Mouse (Mus musculus): ENCODE results near the gene Ppard. TPM values are rescaled to one million over a fixed set of nuclear protein-coding genes. Genes with fewer than 3 reads are reported as not detected.

The Ppard gene
- polyA plus RNA-seq, 2 experiments from 2014 or later, result 2.6 to 4.6 TPM

DNA sequence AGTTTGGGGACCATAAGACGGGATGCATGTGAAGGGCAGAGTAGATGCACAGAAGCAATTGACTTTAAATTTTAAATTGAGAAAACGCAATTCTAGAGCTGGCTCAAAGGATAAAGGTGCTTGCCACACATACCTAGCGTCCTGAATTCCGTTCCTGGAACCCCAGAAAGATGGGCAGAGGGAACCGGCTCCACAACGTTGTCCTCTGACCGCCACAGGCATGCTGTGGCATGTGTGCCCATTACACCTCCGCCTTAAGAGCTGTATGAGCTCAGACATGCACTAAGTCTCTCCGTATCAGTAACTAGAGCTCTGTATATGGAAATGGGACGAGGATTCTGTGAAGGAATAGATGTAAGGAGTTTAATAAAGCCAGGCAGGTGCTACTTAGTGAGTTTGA lies 7.9 kb upstream of the Ppard start:
- ATAC-seq, result no peak

DNA sequence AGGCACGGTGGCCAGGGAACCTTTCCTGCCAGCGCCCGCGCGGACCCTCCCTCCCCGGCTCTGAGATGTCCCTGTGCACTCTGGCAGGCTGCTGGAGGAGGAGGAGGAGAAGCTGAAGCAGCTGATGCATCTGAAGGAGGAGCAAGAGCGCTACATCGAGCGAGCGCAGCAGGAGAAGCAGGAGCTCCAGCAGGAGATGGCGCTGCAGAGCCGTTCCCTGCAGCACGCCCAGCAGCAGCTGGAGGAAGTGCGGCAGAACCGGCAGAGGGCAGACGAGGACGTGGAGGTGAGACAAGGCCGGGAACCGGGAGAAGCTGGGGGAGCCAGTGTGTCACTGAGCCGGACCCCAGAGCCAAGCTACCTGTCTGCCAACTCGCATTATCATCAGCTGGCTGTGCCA lies 6.5 kb upstream of the Ppard start:
- peak; percentile 42 for ATAC-seq

DNA sequence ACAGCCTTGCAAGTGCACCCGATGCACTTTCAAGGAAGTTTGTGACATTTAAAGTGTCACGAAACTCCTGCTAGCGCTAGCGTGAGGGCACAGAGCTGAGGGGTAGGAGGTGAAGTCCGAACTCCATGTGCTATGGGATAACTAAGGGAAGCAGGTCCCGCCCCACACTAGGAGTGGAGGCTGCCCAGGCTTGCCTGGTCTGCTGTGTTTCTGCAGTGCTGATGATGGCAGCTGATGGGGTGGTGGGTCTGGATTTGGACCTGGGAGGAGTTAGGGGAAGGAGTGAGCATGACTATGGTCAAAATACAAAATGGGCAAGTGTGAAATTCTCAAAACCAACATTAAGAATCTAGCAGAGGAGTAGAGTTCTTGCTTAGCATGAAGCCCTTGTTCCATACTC lies 2.0 kb upstream of the Ppard start:
- no peak for ATAC-seq

DNA sequence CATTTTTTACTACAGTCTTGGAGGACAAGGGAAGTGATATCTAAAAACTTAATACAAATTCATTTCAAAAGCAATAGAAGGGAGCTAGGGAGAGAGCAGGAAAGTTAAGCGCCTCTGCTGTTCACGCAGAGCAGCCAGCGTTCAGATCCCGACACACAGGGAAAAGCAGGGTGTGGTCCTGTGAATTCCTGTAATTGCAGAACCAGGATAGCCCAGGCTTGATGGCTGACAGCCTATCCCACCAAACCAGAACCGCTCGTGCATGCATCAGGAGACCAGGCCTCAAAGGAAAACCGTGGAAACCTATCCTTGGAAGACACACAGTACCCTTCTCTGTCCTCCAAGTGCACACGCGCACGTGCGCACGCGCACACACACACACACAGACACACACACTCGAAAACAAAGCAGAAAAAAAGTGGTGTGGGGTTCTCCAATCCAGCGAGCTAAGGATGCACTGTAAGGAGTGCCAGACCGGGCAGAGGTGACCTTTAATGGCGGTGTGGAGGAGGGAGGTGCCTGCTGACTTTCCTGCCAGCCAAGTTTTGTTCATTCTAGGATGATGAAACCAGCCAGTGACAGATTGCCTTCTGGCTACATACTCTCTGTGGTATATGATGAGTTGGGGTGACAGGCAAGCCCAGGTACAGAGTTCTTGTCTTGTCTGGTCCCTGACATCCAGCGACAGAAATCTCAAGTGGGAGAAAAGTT lies 1.3 kb upstream of the Ppard start:
- no peak for ATAC-seq

DNA sequence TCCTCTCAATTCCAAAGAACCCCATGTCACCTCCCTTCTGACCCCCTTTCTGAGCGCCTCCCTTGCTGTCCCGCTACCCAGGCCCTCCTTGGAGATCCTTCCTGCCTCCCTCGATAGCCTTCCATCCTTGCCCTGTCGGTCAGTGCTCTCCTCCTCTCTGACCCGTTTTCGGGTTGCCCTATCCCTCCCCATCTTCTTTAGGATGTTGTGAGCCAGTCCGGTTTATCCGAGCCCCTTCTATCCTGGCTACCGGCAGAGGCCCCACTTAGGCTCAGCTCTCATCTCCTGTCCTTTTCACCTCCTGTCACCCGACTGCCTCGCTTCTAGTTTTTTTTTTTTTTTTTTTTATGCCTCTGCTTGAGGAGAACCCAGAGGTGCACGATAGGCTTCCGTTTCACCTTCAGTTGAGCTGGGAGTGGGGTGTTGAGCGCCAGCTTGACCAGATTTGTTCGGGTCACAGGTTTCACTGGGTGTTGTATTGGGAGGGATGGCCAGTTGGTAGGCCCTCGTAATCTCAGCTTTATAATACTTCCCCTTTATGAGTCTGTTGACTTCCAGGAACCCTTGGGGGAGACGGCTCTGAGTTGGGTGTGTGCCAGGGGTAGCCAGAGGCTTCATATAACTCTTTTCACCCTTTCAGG lies 711 bp downstream of the Ppard start:
- ATAC-seq, result peak; percentile 18

DNA sequence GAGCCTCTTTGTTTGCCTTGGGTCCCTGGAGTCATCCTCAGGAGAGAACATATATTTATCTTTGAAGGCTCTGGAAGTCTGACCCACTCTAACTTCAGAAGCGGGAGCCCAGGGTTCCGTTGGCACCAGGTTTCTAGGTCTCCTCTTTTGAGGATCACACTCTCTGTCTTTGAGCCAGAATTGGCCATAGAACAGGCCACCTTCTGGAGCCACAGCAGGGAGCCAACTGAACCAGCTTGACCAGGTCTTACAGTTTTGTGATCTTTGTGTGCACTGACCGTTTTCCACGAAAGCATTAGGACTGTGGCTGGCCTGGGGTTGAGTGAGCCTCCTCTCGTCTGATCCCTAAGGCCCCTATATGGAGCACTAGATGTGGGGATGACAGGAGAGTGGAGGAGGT lies 2.1 kb downstream of the Ppard start:
- no peak for ATAC-seq

DNA sequence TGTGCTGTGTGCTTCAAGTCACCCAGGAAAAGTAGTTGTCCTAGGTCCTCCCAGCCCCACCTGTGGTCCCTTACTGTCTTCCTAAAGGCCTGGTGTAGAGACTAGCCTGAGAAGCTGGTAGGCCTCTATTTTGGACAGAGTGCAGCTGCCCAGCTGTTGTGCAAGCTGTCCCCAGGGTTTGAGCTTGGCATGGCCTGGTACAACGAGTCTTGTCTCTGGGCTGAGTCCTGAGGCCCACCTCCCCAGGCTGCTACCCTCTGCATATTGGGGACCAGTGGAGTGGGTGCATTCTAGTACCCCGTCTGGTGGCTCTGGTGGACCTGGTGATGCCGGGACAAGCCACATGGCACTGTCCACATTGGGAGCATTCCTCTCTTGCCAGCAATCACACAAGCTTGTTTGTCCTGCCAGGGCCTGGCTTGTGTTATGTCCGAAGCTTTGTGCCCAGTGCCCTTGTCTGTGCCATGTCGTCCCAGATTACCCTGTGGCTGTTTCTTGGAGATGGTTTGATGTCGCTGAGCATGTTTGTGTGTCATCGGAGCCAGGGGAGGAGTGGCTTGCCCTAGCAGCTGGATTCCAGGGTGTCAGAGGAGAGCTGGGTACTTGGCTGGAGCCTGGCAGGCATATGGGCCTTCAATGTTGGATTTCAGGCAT lies 3.6 kb downstream of the Ppard start:
- no peak for ATAC-seq

DNA sequence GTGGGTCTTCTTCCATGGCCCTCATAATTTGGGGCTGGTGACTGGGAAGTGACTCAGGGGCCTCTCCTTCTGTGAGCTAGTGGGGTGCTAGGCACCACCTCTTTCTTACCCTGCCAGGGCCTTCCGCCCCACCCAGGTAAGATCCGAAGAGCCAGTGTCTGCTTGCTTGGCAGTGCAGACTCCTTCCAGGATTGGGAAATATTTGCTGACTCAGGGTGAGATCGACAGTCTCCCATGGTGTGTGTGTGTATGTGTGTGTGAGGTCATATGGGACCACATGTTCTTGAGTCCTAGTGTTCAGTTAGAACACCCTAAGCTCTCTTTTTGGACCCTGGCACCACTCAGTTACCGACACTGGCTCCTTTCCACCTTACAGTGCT lies 4.1 kb downstream of the Ppard start:
- no peak for ATAC-seq

DNA sequence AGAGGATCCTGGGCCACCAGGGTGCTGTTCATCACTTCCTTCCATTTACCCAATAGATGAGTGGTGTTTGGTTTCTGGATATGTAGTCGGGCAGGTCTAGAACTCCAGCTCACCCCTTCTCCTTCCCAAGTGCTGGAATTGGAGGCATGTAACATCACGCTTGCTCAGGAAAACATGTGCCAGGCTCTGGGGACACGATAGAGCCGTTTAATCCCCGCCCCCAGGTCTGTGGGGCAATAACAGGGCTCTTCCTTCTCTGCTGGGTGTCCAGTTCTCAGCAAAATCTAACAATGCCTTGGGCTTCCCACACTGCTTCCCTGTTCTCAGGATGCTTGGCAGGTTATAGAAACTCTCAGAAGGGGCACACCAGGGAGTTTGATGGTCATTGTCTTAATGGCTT lies 4.9 kb downstream of the Ppard start:
- no peak for ATAC-seq

DNA sequence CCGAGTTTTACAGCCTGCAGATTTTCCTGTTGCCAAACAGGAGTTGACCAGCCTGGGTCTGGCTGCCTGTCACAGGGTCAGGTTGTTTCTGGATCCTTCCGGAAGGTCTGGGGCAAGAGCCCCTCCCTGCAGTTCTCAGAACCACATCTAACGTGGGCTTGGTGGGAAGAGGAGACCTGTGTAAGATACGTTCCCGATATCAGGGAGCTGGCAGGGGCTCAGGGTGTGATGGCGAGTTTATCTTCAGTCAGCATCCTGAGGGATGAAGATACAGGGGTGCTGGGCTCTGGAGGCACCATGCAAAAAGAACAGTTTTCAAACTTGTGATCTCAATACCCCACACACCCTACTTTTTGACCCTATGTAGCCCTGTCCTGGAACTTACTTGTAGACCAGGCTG lies 5.4 kb downstream of the Ppard start:
- no peak for ATAC-seq

DNA sequence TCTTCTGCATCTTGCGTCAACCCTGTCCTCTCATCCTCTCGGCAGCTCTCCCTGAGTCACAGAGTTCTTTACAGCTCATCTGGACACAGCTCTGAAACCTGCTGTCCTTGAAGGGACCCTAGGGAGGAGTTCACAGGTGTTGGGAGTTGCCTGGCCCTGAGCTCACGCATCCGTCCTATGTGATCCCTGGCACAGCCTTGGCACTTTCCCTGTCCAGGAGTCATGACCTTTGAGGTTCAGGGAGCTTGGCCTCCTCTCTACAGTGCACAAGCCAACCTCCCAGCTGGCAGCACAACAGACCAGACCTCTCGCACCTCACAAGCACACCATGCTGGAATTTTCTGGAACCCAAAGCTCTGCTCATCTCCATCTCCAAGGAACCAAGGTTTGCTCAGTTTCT lies 8.3 kb downstream of the Ppard start:
- ATAC-seq, result no peak

DNA sequence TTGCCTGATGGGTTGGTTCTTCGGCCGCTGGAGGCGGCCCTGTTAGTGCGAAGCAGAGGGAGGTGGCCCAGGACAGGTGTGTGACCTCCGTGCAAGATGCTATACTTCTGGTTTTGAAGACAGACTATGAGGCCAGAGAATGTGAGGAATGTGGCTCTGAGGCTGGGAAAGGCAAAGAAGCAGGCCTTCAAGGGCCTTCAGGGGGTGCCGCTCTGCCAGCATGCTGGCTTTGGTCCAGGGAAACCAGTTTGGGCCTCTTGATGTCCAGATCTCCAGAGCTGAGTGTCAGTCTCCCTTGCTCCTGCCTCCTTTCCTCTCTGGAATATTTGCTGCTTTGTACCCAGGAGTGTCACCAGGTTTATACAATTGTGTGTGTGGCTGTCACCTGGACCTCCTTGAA lies 9.8 kb downstream of the Ppard start:
- ATAC-seq, result no peak

DNA sequence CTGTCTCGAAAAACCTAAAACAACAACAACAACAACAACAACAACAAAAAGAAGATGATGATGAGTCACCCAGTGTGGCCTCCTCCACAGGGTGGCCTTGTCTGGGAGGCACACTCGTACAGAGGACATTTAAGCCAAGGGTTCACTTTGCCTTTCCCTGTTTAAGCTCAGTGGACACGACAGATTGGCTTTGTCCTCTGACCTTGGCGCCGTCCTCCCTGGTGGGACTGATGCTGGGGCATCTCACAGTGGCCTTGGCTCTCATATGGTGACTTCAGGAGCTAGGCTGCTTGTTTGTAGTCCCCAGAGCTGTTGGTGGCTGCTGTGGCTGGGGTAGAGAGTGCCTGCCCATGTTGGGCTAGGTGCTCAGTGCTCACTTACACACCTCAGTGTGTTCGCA lies 11.7 kb downstream of the Ppard start:
- ATAC-seq, result no peak

DNA sequence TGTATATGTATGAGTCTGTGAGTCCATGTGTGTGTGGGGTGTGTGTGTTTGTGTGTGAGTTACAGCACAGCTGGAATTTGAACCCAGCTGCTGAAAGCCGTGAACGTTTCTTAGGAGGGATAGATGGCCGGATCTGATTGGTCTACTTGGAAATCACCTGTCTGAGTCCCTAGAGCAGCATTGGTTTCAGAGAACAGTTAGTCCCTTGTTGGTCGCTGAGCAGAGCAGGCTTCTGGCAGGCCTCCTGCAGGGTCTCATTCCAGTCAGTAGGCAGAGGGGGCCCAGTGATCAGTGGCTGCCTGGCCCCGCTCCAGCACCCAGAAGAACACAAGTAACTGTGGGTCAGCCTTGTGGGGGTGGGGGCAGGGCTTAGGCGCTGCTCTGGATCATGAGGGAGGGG lies 12.2 kb downstream of the Ppard start:
- no peak for ATAC-seq

DNA sequence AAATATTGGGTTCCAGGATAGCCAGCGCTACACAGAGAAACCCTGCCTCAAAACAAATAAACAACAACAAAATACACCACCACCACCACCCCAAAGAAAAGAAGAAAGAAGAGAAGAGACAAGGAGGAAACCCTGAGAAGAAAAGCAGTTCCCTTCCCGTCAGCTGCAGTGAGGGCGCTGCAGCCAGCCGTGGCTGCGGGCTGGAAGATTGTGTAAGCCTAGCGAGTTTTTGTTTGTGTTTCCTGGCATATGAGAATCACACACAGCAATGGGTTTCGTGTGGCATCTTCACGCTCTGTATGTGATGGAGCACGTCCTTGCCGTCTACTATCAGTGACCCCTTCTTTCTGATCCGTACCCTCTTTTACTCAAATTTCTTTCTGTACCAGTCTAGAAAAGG lies 14.1 kb downstream of the Ppard start:
- ATAC-seq, result no peak

DNA sequence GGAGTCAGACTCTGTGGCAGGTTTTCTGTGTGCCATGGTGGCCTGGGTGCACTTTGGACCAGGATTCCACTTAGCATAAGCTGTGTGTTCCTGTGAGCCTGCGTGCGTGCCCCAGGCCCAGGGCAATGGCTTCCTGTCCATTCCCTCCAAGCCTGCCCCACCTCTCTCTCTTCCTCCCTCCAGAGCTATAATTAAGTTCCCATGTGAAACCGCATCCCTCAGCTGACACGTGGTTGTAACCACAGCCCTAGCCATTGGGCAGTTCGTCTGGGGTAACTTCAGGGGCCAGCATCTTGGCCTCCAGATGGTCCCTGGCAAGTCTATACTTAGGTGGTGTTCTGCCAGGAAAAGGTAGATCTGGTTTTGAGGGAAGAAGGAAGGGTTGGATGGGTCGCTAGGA lies 15.1 kb downstream of the Ppard start:
- no peak for ATAC-seq

DNA sequence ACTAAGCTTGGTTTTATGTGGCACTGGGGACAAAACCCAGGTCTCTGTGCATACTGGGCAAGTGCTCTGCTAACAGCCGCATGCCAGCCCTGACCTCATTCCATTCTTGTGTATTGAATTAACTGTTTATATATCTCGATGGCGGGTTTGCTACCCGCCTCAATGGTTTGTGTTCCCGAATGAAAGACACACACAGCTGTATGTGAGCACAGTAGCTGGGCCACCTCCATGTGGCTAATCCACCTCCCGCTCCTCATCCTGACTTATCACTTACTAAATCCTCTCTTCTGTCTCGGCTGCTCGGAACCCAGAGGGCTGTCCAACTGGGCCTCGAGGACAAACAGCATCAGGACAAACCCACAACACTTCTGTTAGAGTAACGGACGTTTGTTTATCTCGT lies 16.6 kb downstream of the Ppard start:
- ATAC-seq, result no peak

DNA sequence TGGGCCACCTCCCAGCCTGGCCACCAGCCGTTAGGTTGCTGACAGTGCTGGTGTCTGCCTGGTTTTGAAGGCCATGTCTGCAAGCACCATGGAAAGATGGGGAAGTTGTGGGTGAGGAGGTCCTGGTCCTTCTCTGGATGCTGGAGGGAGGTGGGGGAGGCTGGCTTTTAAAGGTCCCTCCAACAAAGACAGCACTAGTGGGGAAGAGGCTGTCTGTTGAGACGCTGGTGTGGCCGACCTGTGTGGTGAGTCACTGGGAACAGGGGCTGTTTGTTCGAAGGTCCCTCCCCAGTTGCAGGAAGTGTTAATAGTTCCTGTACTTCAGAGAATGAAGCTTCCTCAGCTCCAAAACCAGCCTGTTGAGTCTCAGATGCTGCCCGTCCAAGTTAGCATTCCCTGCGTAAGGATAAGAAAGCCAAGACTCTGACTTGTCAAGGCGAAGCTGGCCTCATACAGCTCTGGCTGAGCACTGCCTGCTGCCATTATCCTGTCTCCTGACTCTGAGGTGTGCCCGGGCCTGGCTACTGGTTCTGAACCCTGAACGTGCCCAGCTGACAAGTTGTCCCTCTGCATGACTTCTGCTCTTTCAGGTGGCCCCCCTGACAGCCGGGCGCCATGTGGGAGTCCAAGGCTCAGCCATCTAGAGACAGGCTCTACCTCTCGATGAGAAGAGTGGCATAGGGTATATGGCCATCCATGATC lies 19.2 kb downstream of the Ppard start:
- no peak for ATAC-seq

DNA sequence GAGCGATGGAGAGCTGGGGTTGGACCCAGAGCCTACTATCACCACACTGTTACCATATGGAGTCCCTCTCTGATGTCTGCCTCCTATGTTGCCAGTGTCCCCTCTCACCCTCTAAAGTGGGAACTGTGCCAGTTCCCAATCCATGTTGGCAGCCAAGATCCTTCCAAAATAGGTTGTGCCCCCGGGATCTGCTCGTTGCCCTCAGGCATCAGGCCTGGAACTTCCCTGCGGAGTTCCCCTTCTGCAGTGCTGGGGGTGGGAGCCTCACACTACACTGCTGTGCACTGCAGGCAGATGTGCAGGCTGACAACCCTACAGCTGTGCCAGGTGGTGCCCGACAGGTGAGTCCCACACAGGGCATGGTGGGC lies 19.8 kb downstream of the Ppard start:
- no peak for ATAC-seq

DNA sequence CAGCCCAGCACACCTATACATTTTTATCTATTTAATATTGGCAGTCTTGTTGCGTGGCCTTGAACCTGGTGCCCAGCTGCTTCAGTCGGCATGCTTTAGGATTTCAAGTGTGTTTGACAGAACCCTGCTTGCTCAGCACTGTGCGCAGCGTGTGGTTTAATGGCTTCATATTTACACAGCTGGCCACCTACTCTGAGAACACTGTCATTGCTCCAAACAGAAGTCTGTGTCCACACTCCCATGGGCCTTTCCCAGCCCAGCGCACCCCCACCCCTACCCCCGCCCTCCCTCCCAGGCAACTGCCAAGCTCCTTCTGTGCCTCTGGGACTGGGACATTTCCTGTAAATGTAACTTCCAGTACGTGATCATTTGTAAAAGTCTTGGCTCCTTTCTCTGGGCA lies 20.7 kb downstream of the Ppard start:
- no peak for ATAC-seq

DNA sequence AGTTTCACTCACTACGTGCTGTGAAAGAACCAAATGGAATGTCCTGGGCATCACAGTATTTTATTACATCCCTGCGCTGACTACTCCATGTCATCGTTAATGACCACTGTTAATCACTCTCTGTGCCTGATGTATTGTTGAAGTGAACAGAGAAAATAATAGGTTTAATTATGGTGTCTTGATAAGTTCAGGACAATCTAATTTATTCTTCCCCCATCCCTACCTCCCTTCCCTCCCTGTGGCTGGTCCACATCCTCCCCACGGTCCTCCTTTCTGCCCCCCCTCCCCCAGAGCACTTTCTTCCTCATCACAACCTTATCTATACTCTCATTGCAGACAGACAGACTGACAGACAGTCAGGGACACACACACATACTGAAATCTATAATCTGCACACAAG lies 22.3 kb downstream of the Ppard start:
- no peak for ATAC-seq

DNA sequence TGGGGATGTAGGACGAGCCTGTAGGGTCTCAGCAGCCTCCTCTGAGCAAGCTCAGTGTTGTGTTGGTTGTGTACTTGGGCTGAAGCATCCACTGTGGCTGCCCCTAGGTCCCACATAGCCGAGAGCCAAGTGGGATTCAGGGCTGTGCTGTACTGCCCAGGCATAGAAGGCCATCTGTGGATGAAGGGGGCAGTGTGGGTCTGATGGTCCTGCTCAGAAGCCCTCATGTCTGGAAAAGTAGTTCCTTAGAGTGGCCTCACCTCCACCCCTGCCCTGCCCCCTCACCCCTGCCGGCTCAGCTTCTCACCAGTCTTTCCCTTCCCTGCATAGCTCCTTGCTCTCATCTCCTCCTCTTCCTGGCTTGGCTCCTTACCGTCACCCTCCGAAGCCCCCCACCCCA lies 23.2 kb downstream of the Ppard start:
- no peak for ATAC-seq

DNA sequence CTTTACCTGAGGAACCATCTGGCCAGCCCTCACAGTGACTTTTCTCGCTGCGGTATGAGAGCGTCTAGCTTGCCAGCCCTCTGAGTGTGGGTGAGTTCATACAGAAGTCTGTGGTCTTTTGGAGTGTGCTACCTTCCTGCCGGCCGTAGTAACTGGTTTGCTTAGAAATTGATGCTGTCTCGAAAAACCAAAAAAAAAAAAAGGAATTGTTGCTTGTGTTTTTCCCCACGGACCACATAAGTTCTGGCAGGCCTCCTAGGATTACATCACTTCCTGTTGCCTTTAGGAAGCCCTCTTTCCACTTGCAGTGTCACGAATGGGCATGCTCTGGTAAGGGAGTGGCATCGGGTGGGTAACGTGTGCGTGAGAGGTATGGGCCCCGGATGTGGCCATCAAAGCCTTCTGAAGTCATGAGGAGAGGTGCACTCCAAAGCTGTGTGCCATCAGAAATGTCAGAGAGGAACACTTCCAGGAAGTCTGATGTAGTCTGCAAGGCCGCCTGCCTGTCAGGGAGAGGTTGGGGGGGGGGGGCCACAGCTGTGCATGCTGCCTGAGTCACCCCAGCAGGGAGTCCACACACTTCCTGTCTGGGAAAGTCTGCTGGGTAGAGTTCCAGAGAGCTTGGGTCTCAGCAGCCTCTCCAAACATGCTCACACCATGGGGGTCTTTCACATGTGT lies 24.3 kb downstream of the Ppard start:
- ATAC-seq, result peak; percentile 94

All from CD4-positive, CD25-positive, alpha-beta regulatory T cell, adult 4 months (primary cell).